Mouse (Mus musculus): Measurements from ENCODE around the gene Foxn2.
"Not testable (repeated sequence)": the region's sequence is repeated elsewhere in the genome, so short reads cannot be mapped to it uniquely, and the experiment has no call there.

Gene Foxn2

GRCm38 (mm10) chr17:88441432-88442174 lies 1.1 kb downstream of the Foxn2 start:
- peak in 1 of 2 experiments; percentile 11 for DNase-seq (ENCODE audit: low spot score in 2 of 2)

DNA sequence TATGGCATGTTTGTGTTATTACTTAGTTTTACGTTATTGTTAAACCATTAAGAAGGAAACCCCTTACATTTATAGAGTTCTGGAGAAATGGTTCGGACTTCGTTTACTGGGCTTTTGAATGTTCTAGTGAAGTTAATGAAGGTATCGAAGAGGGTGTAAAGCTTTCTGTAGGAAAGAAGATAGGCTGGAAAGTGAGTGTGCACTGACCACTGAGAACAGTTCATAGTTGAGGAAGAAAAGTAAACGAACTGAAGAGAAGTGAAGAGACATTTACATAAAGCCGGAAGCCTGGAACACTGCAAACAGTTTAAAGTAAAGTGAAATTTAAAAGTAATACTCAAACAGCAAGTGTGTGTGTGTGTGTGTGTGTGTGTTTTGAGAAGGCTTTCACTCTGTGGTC lies 2.1 kb downstream of the Foxn2 start:
- no peak for DNase-seq (ENCODE audit: low spot score in 2 of 2)

- DNase-seq (ENCODE audit: low spot score in 2 of 2) = no peak
These were observed 2.7 kb downstream of the Foxn2 start for GRCm38 (mm10) chr17:88443186-88443585.

DNA sequence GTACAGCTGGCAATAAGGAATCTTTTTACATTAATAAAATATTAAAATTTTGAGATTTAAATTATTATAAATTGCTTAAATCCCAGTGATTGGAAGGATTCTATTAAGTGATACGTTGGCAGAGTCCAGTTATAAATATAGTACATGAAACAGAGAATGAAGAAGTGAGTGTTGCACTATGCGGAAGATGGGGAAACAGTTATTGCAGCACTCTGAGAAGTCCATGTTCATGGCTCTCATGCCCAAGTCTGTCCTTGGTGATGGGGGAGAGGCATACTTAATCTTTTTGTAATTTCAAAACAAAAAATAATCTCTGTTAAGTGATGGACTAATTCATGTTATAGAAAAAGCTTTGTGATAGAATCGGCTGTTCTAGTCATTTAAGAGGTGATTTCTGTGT lies 17.6 kb downstream of the Foxn2 start:
- DNase-seq (ENCODE audit: low spot score in 2 of 2) = no peak

GRCm38 (mm10) chr17:88459516-88459915 lies 19.0 kb downstream of the Foxn2 start:
- no peak for DNase-seq (ENCODE audit: low spot score in 2 of 2)

GRCm38 (mm10) chr17:88459916-88460901 lies 19.7 kb downstream of the Foxn2 start:
- no peak for DNase-seq (ENCODE audit: low spot score in 2 of 2)

DNA sequence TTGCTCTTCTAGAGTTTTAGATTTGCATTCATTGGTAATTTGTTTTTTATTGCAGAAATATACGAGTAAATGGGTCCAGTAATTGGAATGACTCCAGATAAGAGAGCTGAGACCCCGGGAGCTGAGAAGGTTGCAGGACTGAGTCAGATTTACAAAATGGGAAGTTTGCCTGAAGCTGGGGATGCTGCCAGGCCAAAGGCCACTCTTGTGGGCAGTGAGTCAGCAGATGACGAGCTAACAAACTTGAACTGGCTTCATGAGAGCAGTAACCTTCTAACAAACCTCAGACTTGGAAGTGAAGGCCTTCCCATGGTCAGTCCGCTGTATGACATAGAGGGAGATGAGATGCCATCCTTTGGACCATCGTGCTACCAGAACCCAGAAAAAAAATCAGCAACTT lies 22.1 kb downstream of the Foxn2 start:
- no peak for DNase-seq (ENCODE audit: low spot score in 2 of 2)

- no peak for DNase-seq (ENCODE audit: low spot score in 2 of 2)
These were observed 26.1 kb downstream of the Foxn2 start for GRCm38 (mm10) chr17:88466591-88466990.

- no peak for DNase-seq (ENCODE audit: low spot score in 2 of 2)
These were observed 27.2 kb downstream of the Foxn2 start for GRCm38 (mm10) chr17:88467696-88468095.

DNA sequence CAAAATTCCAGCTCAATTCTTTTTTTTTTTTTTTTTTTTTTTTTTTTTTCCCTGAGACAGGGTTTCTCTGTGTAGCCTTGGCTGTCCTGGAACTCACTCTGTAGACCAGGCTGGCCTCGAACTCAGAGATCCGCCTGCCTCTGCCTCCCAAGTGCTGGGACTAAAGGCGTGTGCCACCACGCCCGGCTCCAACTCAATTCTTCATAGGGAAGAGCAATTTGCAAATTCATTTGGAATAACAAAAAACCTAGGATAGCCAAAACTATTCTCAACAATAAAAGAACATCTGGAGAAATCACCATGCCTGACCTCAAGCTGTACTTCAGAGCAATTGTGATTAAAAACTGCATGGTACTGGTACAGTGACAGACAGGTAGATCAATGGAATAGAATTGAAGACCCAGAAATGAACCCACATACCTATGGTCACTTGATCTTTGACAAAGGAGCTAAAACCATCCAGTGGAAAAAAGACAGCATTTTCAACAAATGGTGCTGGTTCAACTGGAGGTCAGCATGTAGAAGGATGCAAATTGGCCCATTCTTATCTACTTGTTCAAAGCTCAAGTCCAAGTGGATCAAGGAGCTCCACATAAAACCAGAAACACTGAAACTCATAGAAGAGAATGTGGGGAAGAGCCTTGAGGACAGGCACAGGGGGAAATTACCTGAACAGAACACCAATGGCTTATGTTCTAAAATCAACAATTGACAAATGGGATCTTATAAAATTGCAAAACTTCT lies 28.3 kb downstream of the Foxn2 start:
- DNase-seq (ENCODE audit: low spot score in 2 of 2) = not testable (repeated sequence)

DNA sequence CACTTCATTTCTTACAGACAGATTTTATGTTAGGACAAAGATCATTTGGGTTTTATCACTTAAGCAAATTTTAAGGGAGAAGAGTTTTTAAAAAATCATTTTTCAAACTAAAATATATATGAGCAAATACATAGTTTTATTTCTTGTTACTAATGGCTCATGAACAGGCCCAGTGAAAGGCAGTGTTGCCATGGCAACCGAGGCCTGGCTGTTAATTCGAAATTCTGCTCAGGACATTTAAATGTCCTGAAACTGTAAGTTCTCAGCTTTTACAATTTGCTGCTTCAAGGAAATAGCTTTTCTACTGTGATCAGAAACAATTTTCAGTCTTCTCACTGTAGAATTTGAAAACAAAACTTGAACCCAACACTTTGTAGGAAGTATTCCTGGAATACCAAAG lies 33.3 kb downstream of the Foxn2 start:
- DNase-seq (ENCODE audit: low spot score in 2 of 2) = no peak

DNA sequence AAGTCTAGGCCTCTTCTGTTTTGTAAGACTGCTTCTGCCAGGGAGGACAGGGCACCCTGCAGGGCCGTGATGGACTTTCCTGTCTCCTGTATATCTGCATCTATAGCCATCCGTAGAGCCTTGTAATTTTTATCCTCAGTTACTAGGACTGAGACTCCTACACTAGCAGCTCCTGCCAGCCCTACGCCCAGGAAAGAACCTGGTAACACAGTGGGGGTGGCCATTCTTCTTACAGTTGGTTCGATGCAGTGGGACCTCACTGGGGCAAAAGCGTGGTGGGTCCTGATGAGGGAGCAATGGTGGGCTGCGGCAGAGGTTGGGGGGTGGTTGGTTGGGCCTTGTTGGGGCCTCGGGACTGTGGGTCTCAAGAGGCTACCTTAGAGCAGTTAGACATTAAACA lies 36.7 kb downstream of the Foxn2 start:
- no peak for DNase-seq (ENCODE audit: low spot score in 2 of 2)

DNA sequence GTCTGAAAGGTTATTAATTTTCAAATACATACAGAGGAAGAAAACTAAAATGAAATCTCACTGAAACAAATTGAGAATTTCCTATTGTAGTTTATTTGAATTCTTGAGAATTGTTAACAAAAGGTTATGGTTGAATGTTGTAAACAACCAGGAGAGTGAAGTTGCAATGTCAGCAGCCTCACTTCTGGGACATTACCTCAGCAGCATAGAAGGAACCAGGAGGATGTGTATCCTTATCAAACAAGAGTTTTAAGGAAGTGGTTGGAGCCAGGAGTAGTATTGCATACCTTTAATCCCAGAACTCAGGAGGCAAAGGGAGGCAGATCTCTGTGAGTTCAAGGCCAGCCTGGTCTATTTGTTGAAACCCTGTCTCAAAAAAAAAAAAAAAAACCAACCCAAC lies 37.2 kb downstream of the Foxn2 start:
- no peak for DNase-seq (ENCODE audit: low spot score in 2 of 2)

DNA sequence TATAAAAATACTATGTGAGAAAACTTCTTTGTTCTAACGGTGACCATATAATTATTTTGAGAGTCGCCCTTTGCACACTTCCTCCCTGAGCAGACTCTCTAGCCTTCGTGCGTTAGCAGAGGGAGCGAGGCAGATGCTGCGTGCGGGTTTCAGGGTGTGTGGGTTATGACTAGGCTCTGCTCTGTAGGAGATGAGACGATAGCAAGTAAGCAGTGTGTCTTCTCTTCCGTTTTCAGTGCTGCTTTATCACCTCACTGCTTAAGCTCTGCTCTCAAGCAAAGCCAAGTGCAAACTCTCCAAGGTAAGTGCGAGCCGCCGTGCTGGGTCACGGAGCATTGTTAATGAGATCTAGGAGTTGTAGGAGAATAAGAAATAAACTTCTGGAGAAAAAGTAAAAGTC lies 38.5 kb downstream of the Foxn2 start:
- DNase-seq (ENCODE audit: low spot score in 2 of 2) = no peak

GRCm38 (mm10) chr17:88480369-88480768 lies 39.9 kb downstream of the Foxn2 start:
- DNase-seq (ENCODE audit: low spot score in 2 of 2) = no peak

- no peak for DNase-seq (ENCODE audit: low spot score in 2 of 2)
These were observed 40.6 kb downstream of the Foxn2 start for GRCm38 (mm10) chr17:88481062-88481461.

DNA sequence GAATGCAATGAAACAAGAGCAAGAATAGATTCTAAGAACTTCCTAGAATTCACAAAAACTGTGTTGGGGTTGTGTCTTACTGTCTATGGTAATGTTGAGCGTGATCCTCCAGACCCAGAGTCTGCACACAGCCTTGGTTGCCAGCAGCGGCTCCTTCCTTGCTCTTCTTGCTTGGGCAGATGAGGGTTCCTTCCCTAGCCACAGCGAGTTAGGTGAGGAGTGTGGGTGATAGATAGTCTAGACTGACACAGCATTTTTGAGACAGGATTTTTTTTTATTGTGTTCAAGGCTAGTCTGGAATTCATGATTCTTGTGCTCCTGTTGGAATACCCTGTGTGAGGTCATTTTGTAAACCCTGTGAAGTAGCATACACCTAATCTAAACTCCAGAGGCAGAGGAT lies 41.1 kb downstream of the Foxn2 start:
- DNase-seq (ENCODE audit: low spot score in 2 of 2) = no peak

DNA sequence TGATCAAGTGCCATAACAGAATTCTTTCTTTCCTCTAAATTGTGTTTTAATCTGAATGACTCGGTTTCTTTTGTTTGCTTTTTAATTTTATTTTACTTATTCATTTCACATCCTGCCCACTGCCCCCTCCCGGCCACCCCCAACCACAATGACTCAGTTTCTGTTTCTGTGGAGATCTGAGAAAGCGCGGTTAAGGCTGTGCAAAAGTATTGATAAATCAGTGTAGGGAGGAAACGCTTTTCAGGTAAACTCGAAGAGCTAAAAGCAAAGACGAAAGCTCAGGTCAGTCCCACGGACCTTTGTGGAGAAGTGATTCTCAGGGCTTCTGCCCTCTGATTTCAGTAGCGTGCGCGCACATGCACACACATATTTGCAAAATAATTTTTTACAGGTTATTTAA lies 44.0 kb downstream of the Foxn2 start:
- no peak for DNase-seq (ENCODE audit: low spot score in 2 of 2)

DNA sequence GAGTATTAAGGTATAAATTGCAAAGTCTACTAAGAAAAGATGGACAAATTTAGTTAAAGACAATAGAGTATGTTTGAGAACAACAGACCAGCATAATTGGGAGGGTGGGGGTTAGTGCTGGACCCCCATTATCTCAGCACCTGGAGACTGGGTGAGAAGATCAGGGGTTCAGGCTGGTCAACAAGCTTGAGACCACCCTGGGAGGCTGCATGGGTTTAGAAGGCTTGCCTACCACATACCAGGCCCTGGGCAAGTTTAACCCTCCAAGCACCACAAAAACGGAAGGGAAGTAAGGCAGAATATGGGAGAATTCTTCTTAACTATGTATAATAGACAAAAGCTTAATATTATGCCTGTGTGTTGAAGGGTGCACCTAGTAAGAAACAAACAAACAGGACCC lies 44.4 kb downstream of the Foxn2 start:
- no peak for DNase-seq (ENCODE audit: low spot score in 2 of 2)

GRCm38 (mm10) chr17:88490546-88490945 lies 50.0 kb downstream of the Foxn2 start:
- DNase-seq (ENCODE audit: low spot score in 2 of 2) = no peak

DNA sequence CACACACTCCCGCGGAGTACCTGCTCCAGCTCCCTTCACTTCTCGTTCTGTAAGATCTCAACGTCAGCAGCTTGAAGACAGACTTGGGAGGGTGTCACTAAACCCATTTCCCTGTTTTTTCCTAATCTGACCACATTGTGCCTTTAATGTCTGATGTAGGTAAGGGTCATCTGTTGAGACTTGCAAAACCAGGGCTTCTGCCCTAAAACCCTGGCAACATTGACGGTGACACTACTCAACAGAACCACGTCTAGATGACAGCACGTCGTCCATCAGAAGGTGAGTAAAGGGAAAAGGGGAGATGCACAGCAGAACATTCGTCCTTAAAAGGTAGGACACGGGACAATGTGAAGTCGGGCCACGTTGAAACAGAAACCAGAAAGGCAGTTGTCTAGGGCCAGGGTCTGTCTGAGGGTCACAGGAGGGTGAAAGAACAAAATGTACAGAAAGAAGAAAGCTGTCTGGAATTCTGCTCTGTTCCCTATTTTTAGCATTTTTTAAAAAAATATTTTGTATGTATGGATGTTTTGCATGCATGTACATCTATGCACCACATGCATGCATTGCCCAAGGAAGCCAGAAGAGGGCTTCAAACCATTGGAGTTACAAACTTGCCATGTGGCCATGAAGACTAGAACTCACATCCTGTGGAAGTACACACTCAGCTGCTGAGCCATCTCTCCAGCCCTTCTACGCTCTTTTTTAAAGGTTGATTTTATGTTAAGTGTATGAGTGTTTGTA lies 51.0 kb downstream of the Foxn2 start:
- DNase-seq (ENCODE audit: low spot score in 2 of 2) = no peak

DNA sequence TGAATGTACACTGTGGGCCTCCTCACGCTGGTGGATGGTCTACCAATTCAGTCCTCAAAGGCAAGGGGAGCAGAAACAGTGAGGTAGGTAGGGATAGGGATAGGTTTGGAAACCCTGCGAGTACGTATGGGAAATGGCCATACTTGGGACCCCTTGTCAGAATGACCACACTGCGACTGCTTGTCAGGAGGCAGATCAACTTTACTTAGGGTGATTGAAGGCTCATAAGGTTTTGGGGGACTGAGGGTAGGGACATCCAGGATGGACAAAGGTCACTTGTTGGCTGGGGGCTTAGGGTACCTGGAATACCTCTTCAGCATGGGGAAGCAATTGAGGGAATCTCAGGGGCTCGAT lies 51.6 kb downstream of the Foxn2 start:
- no peak for DNase-seq (ENCODE audit: low spot score in 2 of 2)

Data from frontal cortex, postnatal 25 days (tissue).